Mouse (Mus musculus) embryonic facial prominence, embryonic 14.5 days (tissue): ENCODE measurements around the gene Dnajc22. TPM values are rescaled to one million over a fixed set of nuclear protein-coding genes. Genes with fewer than 3 reads are reported as not detected.
"Not testable (repeated sequence)": the region's sequence is repeated elsewhere in the genome, so short reads cannot be mapped to it uniquely, and the experiment has no call there.

Experiments used
- ATAC-seq: fragments of 200-750 bp; cut with Nextera tagmentation; 2 replicates; pipeline ENCODE4 v1.8.0; 2017; ENCODE audit warnings: low read depth, moderate number of reproducible peaks, moderate TSS enrichment
- DNase-seq: peaks from one replicate; pipeline ENCODE4 v3.0.0-alpha.2; 2015; ENCODE audit warnings: low spot score
- H3K27ac ChIP-seq: fragments of 300-500 bp; sonication (generic); replicated peaks from 2 replicates; pipeline ENCODE4 v1.5.1; 2014; ENCODE audit warnings: low read depth, mild to moderate bottlenecking, low read length, moderate library complexity
- H3K27me3 ChIP-seq: fragments of 300-500 bp; sonication (generic); replicated peaks from 2 replicates; pipeline ENCODE4 v1.6.1; 2014; ENCODE audit warnings: low read length; ENCODE audit not compliant: control insufficient read depth, insufficient read depth
- H3K36me3 ChIP-seq: fragments of 300-500 bp; sonication (generic); 2 replicates; pipeline ENCODE4 v1.6.1; 2014; ENCODE audit warnings: low read length, mixed read lengths; ENCODE audit not compliant: control insufficient read depth, insufficient read depth
- H3K4me1 ChIP-seq: fragments of 300-500 bp; sonication (generic); 2 replicates; pipeline ENCODE4 v1.6.1; 2014; ENCODE audit warnings: antibody characterized with exemption, low read length; ENCODE audit not compliant: control insufficient read depth, insufficient read depth
- H3K4me2 ChIP-seq: fragments of 300-500 bp; sonication (generic); 2 replicates; pipeline ENCODE4 v1.6.1; 2014; ENCODE audit warnings: low read depth, mild to moderate bottlenecking, low read length, moderate library complexity, mixed read lengths
- H3K4me3 ChIP-seq: fragments of 300-500 bp; sonication (generic); 2 replicates; pipeline ENCODE4 v1.5.1; 2014; ENCODE audit warnings: low read depth, mild to moderate bottlenecking, low read length
- H3K9ac ChIP-seq: fragments of 300-500 bp; sonication (generic); 2 replicates; pipeline ENCODE4 v1.6.1; 2014; ENCODE audit warnings: low read depth, mild to moderate bottlenecking, low read length, moderate library complexity, mixed read lengths
- H3K9me3 ChIP-seq: fragments of 300-500 bp; sonication (generic); 2 replicates; pipeline ENCODE4 v1.6.1; 2016; ENCODE audit warnings: low read length; ENCODE audit not compliant: control insufficient read depth
- WGBS: fragments of 180-500 bp; shearing (Covaris S2); extraction: QIAGEN DNeasy Blood & Tissue Kit; methylation state at CpG from one replicate; pipeline ENCODE4 v1.1.7; 2014; 5-methylcytosine and 5-hydroxymethylcytosine counted together
- polyA plus RNA-seq: library from polyadenylated mRNA; unstranded; fragments of >200 nt; fragmentation: Nextera tagmentation; extraction: Ambion mirVana; gene quantifications from 2 replicates; pipeline ENCODE4 v1.2.1, GENCODE M21; 2014

Gene Dnajc22
- 0.38 TPM in 1 of 2 replicates, not detected in the other for polyA plus RNA-seq

- peak within 1 kb of the TSS; percentile 39 for H3K9ac ChIP-seq
- H3K4me2 ChIP-seq, result peak within 1 kb of the TSS; percentile 77
- DNase-seq (no peak), ATAC-seq (no peak)
- no peaks in the 10 kb centered on the region for H3K36me3 ChIP-seq
- peaks cover 22% of the 10 kb centered on the region for H3K4me1 ChIP-seq
- H3K27ac ChIP-seq, result no peak within 1 kb of the TSS
- 24% methylated on average over 8 of the region's 8 CpGs for WGBS
- peak within 1 kb of the TSS; percentile 41 for H3K4me3 ChIP-seq
- no peaks in the 10 kb centered on the region for H3K9me3 ChIP-seq
- H3K27me3 ChIP-seq, result peaks cover 97% of the 10 kb centered on the region
Observed at GRCm38 (mm10) chr15:99092870-99093269, at the start of gene Dnajc22. Dnajc22 (plus strand) TSS chr15:99093170.

DNA sequence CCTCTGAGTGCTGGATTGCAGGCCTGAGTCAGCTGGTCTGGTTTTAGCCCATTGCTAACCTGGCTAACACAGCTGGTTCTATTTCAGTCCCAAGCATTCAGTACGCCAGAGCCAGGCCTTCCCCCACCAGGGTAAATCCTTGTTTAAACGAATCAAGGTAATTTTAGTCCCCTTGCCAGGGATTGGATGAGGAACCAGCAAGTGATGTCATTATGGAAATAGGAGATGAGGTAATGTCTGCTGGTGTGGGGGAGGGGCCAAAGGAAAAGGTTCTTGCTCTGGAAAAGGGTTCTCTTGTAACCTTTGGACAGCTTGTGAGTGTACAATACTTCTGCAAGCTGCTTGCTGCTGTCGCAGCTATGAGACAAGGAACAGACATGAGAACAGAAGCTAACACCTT is 48.1 kb upstream of the Dnajc22 start:
- 33% methylated on average over 3 of the region's 3 CpGs for WGBS
- Histone ChIP-seq H3K27me3 (no peaks in the 10 kb centered on the region), H3K9me3 (no peaks in the 10 kb centered on the region), H3K9ac (no peak overlapping the region), H3K36me3 (no peaks in the 10 kb centered on the region), H3K4me3 (no peak overlapping the region), H3K4me1 (no peaks in the 10 kb centered on the region), H3K27ac (no peak overlapping the region), H3K4me2 (no peak overlapping the region)
- DNase-seq (peak; percentile 50), ATAC-seq (0 out of 2 replicates have a peak, but pooled peaks have one; percentile 19)

DNA sequence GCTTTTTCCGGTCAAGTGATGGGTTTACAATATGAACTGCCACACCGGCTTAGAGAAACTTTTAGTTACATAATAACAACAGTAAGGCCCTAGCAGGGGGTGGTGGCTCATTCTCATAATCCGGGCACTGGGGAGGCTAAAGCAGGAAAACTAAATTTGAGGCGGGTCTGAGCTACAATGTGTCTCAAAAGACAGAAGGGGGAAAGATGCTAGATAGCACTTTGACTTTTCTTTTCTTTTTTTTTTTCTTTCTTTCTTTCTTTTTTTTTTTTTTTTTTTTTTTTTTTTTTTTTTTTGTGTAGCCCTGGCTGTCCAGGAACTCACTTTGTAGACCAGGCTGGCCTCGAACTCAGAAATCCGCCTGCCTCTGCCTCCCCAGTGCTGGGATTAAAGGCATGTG is 47.2 kb upstream of the Dnajc22 start:
- H3K4me3 ChIP-seq, H3K9ac ChIP-seq, DNase-seq, H3K4me2 ChIP-seq, H3K4me1 ChIP-seq, H3K27ac ChIP-seq, H3K27me3 ChIP-seq, H3K36me3 ChIP-seq, ATAC-seq, H3K9me3 ChIP-seq: not testable (repeated sequence)
- WGBS, result 86% methylated on average over 6 of the region's 6 CpGs

GRCm38 (mm10) chr15:99049473-99050253 is 43.3 kb upstream of the Dnajc22 start:
- Histone ChIP-seq H3K9me3 (no peaks in the 10 kb centered on the region), H3K9ac (no peak overlapping the region), H3K27me3 (peaks cover 29% of the 10 kb centered on the region), H3K27ac (no peak overlapping the region), H3K4me2 (no peak overlapping the region), H3K4me1 (no peaks in the 10 kb centered on the region), H3K36me3 (no peaks in the 10 kb centered on the region), H3K4me3 (no peak overlapping the region)
- WGBS, result 34% methylated on average over 13 of the region's 13 CpGs
- ATAC-seq (no peak), DNase-seq (peak; percentile 69)

DNA sequence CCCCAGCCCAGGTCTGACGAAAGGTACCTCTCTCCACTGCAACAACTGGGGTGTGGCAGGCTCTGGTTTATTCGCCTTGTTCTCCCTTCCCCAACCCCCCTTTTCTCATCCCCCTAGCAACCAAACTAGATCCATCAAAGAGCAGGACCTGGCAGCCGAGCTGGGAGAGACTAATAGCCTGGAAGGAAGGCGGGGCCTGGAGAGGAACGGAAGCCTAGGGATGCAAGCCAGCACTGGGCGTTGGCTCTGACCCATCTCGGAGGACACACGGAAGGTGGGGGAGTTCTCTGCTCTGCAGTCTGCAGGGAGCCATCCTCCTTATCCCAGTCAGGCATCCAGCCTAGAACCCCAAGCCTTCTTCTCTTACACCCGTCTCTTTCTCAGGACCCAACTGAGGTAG is 39.6 kb upstream of the Dnajc22 start:
- ATAC-seq (peak; percentile 24; the same call in 1 of the 2 replicates), DNase-seq (peak; percentile 44)
- no peaks in the 10 kb centered on the region for H3K36me3 ChIP-seq
- WGBS, result 7% methylated on average over 9 of the region's 9 CpGs
- H3K4me2 ChIP-seq, result no peak overlapping the region
- no peak overlapping the region for H3K27ac ChIP-seq
- no peaks in the 10 kb centered on the region for H3K9me3 ChIP-seq
- no peak overlapping the region for H3K9ac ChIP-seq
- H3K4me3 ChIP-seq, result no peak overlapping the region
- H3K27me3 ChIP-seq, result peaks cover 66% of the 10 kb centered on the region
- peaks cover 7% of the 10 kb centered on the region for H3K4me1 ChIP-seq

- Histone ChIP-seq H3K4me1 (peaks cover 7% of the 10 kb centered on the region), H3K36me3 (no peaks in the 10 kb centered on the region), H3K27ac (no peak within 1 kb of the TSS), H3K27me3 (peaks cover 77% of the 10 kb centered on the region), H3K4me3 (peak within 1 kb of the TSS; percentile 32), H3K4me2 (peak within 1 kb of the TSS; percentile 72), H3K9me3 (no peaks in the 10 kb centered on the region), H3K9ac (peak within 1 kb of the TSS; percentile 40)
- ATAC-seq (no peak), DNase-seq (no peak)
- WGBS, result under 1% methylated on average over 16 of the region's 30 CpGs
Observed at GRCm38 (mm10) chr15:99055040-99055439, 37.9 kb upstream of the Dnajc22 start, which contains the start of gene Prph. Prph (plus strand) TSS chr15:99055174.

GRCm38 (mm10) chr15:99055511-99055961 is 37.4 kb upstream of the Dnajc22 start:
- no peaks in the 10 kb centered on the region for H3K9me3 ChIP-seq
- H3K27ac ChIP-seq, result no peak overlapping the region
- DNase-seq (no peak), ATAC-seq (0 out of 2 replicates have a peak, but pooled peaks have one; percentile 10)
- peak overlapping the region; percentile 40 for H3K9ac ChIP-seq
- 0% methylated on average over 12 of the region's 37 CpGs for WGBS
- H3K4me2 ChIP-seq, result peak overlapping the region; percentile 72
- H3K4me3 ChIP-seq, result peak overlapping the region; percentile 32
- H3K4me1 ChIP-seq, result peaks cover 7% of the 10 kb centered on the region
- H3K27me3 ChIP-seq, result peaks cover 77% of the 10 kb centered on the region
- H3K36me3 ChIP-seq, result no peaks in the 10 kb centered on the region

DNA sequence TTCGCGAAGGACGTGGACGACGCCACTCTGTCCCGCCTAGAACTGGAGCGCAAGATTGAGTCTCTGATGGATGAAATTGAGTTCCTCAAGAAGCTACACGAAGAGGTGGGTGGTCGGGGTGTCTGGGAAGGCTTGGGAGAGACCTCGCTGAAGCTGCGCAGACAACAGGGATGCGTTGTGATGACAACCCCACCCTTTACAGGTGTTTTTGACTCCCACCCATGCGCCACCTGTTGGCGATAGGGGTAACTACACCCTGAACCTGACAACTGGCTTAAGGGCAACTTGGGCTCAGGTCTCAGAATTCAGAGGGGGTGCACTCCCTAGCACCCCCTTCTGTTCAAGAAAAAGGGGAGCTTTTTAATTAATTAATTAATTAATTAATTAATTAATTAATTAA is 36.6 kb upstream of the Dnajc22 start:
- H3K9ac ChIP-seq, result no peak overlapping the region
- H3K27ac ChIP-seq, result no peak overlapping the region
- no peak for ATAC-seq
- no peaks in the 10 kb centered on the region for H3K9me3 ChIP-seq
- H3K4me2 ChIP-seq, result peak overlapping the region; percentile 72; the same call in 1 of the 2 replicates
- no peak for DNase-seq
- peak overlapping the region; percentile 32 for H3K4me3 ChIP-seq
- 5% methylated on average over 14 of the region's 14 CpGs for whole genome bisulfite sequencing
- peaks cover 76% of the 10 kb centered on the region for H3K27me3 ChIP-seq
- no peaks in the 10 kb centered on the region for H3K36me3 ChIP-seq
- H3K4me1 ChIP-seq, result peaks cover 7% of the 10 kb centered on the region
